In the genomic region with DNA sequence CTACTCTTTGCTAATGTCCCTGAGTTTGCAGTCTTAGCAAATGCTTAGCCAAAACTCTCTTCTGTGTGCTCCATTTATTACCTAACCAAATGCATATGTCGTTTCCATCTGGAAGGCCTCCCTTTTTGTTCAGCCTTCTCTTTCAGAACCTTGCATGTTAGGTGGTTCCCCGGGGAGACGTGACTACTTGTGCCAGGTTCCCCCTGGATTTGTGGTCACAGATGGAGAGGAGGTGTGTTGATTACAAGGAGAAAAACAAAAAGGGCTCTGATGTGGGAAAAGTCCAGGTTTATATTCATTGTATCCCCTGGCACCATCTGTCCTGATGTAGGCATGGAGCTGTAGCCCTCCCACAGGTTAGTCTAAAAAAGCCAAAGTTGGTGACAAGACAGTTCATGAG, we compare ENCODE assay signal across 14 mouse cellular contexts.
A peak's percentile ranks its signal among the peaks of the same experiment; 100 is the strongest.
DNase-seq lines count a peak whose midpoint lies in the region; ATAC-seq lines count a peak whose summit lies in the region.
"Had no signal": no experiment of that assay in that cellular context is flagged by ENCODE, and none has a peak within 500 bp of the region (broad histone marks: within the 10 kb centered on the region; RNA-seq: fewer than 3 reads in every experiment).

No protein-coding gene starts in this region.

- 58% methylated on average over 3 of the region's 3 CpGs for WGBS in embryonic facial prominence, embryonic 14.5 days
- WGBS in embryonic facial prominence, embryonic 10.5 days: 74% methylated on average over 3 of the region's 3 CpGs

- H3K4me2 ChIP-seq in embryonic facial prominence, embryonic 14.5 days (ENCODE audit: low read depth, low read length): no peak overlapping the region
- H3K4me2 ChIP-seq: heart, embryonic 12.5 days; hindbrain, embryonic 12.5 days; lung, embryonic 15.5 days had no signal

- H3K27ac ChIP-seq in embryonic facial prominence, embryonic 14.5 days (replicated peaks; ENCODE audit: low read depth, low read length): no peak overlapping the region
- H3K27ac ChIP-seq in embryonic facial prominence, embryonic 10.5 days (replicated peaks): no peak overlapping the region
- H3K27ac ChIP-seq: hindbrain, embryonic 12.5 days; lung, embryonic 15.5 days had no signal

- peak; percentile 70; the same call in 1 of the 2 replicates for ATAC-seq in embryonic facial prominence, embryonic 14.5 days (ENCODE audit: low read depth)

- H3K9ac ChIP-seq in embryonic facial prominence, embryonic 14.5 days (ENCODE audit: low read depth, low read length): no peak overlapping the region
- H3K9ac ChIP-seq: heart, embryonic 12.5 days; hindbrain, embryonic 12.5 days; lung, embryonic 15.5 days had no signal

- DNase-seq in embryonic facial prominence, embryonic 14.5 days (ENCODE audit: low spot score): peak; percentile 63
- DNase-seq in embryonic facial prominence, embryonic 10.5 days (ENCODE audit: low spot score): no peak
- DNase-seq in right cerebral cortex, adult 18-20 months: peak; percentile 70
- no peak for DNase-seq in right cerebral cortex, postnatal 14 days
- peak; percentile 74 for DNase-seq in layer of hippocampus, adult 9-11 months
- DNase-seq in spleen, adult 18-20 months: no peak
- no peak for DNase-seq in adrenal gland, postnatal 14 days
- no peak for DNase-seq in heart, postnatal 25 days (ENCODE audit: low spot score)
- DNase-seq: adrenal gland, postnatal 36 days; kidney, adult 18-20 months; liver had no signal

- H3K36me3 ChIP-seq in embryonic facial prominence, embryonic 14.5 days (ENCODE audit: control insufficient read depth, insufficient read depth, low read length): no peaks in the 10 kb centered on the region
- H3K36me3 ChIP-seq in embryonic facial prominence, embryonic 10.5 days (replicated peaks): no peaks in the 10 kb centered on the region
- H3K36me3 ChIP-seq: heart, embryonic 12.5 days; hindbrain, embryonic 12.5 days; lung, embryonic 15.5 days had no signal

- intact Hi-C loops in heart, postnatal 25 days (cut with DNase I): no loop called here

- H3K9me3 ChIP-seq in embryonic facial prominence, embryonic 14.5 days (ENCODE audit: control insufficient read depth, low read length): no peaks in the 10 kb centered on the region
- no peaks in the 10 kb centered on the region for H3K9me3 ChIP-seq in embryonic facial prominence, embryonic 10.5 days
- H3K9me3 ChIP-seq: heart, embryonic 12.5 days; hindbrain, embryonic 12.5 days; lung, embryonic 15.5 days had no signal

- no peaks in the 10 kb centered on the region for H3K4me1 ChIP-seq in embryonic facial prominence, embryonic 14.5 days (ENCODE audit: control insufficient read depth, insufficient read depth, low read length)
- no peaks in the 10 kb centered on the region for H3K4me1 ChIP-seq in embryonic facial prominence, embryonic 10.5 days
- H3K4me1 ChIP-seq: heart, embryonic 12.5 days; hindbrain, embryonic 12.5 days; lung, embryonic 15.5 days had no signal

- no peaks in the 10 kb centered on the region for H3K27me3 ChIP-seq in embryonic facial prominence, embryonic 14.5 days (replicated peaks; ENCODE audit: control insufficient read depth, insufficient read depth, low read length)
- H3K27me3 ChIP-seq in embryonic facial prominence, embryonic 10.5 days (replicated peaks; ENCODE audit: low read depth, poor library complexity, severe bottlenecking): no peaks in the 10 kb centered on the region
- H3K27me3 ChIP-seq: heart, embryonic 12.5 days; hindbrain, embryonic 12.5 days; lung, embryonic 15.5 days had no signal

- no peak overlapping the region for H3K4me3 ChIP-seq in embryonic facial prominence, embryonic 14.5 days (ENCODE audit: low read depth, low read length)
- H3K4me3 ChIP-seq in embryonic facial prominence, embryonic 10.5 days: no peak overlapping the region
- H3K4me3 ChIP-seq: heart, embryonic 12.5 days; hindbrain, embryonic 12.5 days; lung, embryonic 15.5 days had no signal

Comparison
In these comparisons a context has a peak if more than half of its experiments do, and no peak if none do; other contexts are left out.
1. DNase-seq: peak in embryonic facial prominence, embryonic 14.5 days (single experiment), right cerebral cortex, adult 18-20 months (single experiment) and layer of hippocampus, adult 9-11 months (single experiment); none in embryonic facial prominence, embryonic 10.5 days (single experiment), right cerebral cortex, postnatal 14 days (single experiment), spleen, adult 18-20 months (0 of 2), adrenal gland, postnatal 14 days (single experiment) and heart, postnatal 25 days (single experiment).